Comparison of ENCODE assay signal across 9 mouse cellular contexts in the genomic region with DNA sequence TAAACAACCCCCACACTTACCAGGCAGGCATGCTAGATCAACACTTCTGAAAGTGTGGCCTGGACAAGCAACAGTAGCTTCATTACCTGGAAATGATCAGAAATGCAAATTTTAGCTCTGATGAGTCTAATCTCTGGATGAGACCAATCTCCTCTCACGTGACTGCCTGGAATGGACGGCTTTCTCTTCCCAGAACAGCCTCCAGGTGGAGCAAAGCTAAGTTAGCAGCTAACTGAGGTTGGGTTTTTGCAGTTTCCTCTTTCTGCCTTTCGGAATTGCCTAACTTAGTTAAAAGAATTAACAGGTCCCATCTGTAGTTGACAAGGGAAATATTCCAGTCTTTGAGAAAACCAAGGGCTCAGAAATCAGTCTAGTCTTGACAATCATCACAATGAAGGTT. TPM values are rescaled to one million over a fixed set of nuclear protein-coding genes. Genes with fewer than 3 reads are reported as not detected.
DNase-seq lines count a peak whose midpoint lies in the region; ATAC-seq and TF ChIP-seq lines count a peak whose summit lies in the region.
"Had no signal": no experiment of that assay in that cellular context is flagged by ENCODE, and none has a peak within 500 bp of the region (broad histone marks: within the 10 kb centered on the region; RNA-seq: fewer than 3 reads in every experiment).

No protein-coding gene starts in this region.

- peak; percentile 27 for TF ChIP-seq RAD21 in MEL (IDR thresholded peaks at IDR 0.05; ENCODE audit: low read depth, low read length)

- no peaks in the 10 kb centered on the region for H3K4me1 ChIP-seq in MEL (ENCODE audit: control insufficient read depth in 1 of 2, insufficient read depth in 2 of 2, low read length in 2 of 2)
- H3K4me1 ChIP-seq in hindbrain, embryonic 13.5 days (replicated peaks), result no peaks in the 10 kb centered on the region
- H3K4me1 ChIP-seq: limb, embryonic 12.5 days had no signal

- H3K4me2 ChIP-seq in hindbrain, embryonic 13.5 days, result no peak overlapping the region
- H3K4me2 ChIP-seq: limb, embryonic 12.5 days had no signal

- no peak overlapping the region for H3K4me3 ChIP-seq in MEL (ENCODE audit: control insufficient read depth in 1 of 2, insufficient read depth in 1 of 2, low read depth in 2 of 2, low read length in 2 of 2)
- no peak overlapping the region for H3K4me3 ChIP-seq in hindbrain, embryonic 13.5 days
- H3K4me3 ChIP-seq: limb, embryonic 12.5 days had no signal

- TF ChIP-seq CTCF in MEL (IDR thresholded peaks at IDR 0.05 in 2 of 3, conservative IDR thresholded peaks at IDR 0.05 in 1 of 3; ENCODE audit: control insufficient read depth in 1 of 3, insufficient read depth in 1 of 3, low read depth in 2 of 3, low read length in 3 of 3, poor library complexity in 1 of 3, severe bottlenecking in 1 of 3), result peak in 2 of 3 experiments; percentile 13 to 64; a peak in 2 of 6 replicates

- 46% methylated on average over 3 of the region's 3 CpGs for WGBS in hindbrain, embryonic 13.5 days

- H3K9me3 ChIP-seq in MEL (replicated peaks; ENCODE audit: insufficient read depth, low read length), result no peaks in the 10 kb centered on the region
- no peaks in the 10 kb centered on the region for H3K9me3 ChIP-seq in hindbrain, embryonic 13.5 days
- H3K9me3 ChIP-seq: limb, embryonic 12.5 days had no signal

- no peak overlapping the region for H3K9ac ChIP-seq in MEL (ENCODE audit: control insufficient read depth, low read depth, low read length, poor library complexity, severe bottlenecking)
- no peak overlapping the region for H3K9ac ChIP-seq in hindbrain, embryonic 13.5 days
- H3K9ac ChIP-seq: limb, embryonic 12.5 days had no signal

- TF ChIP-seq EP300 in MEL (IDR thresholded peaks at IDR 0.05; ENCODE audit: low read depth in 1 of 2, low read length in 2 of 2), result no peak

- no peak for ATAC-seq in hindbrain, embryonic 13.5 days (ENCODE audit: low FRiP score)

- H3K27me3 ChIP-seq in MEL (ENCODE audit: control insufficient read depth in 1 of 2, insufficient read depth in 2 of 2, low read length in 2 of 2), result no peaks in the 10 kb centered on the region
- peaks cover 11% of the 10 kb centered on the region; the same call in 1 of the 2 replicates for H3K27me3 ChIP-seq in hindbrain, embryonic 13.5 days
- H3K27me3 ChIP-seq: limb, embryonic 12.5 days had no signal

- TF ChIP-seq POLR2A in MEL (IDR thresholded peaks at IDR 0.05; ENCODE audit: control insufficient read depth in 1 of 2, insufficient read depth in 1 of 2, low read depth in 1 of 2, low read length in 2 of 2, poor library complexity in 1 of 2), result no peak

- H3K27ac ChIP-seq in MEL (ENCODE audit: control insufficient read depth, low read depth, low read length), result no peak overlapping the region
- H3K27ac ChIP-seq in hindbrain, embryonic 13.5 days, result no peak overlapping the region
- H3K27ac ChIP-seq: limb, embryonic 12.5 days had no signal

- DNase-seq in adrenal gland, postnatal 10 days, result peak; percentile 40
- DNase-seq in adrenal gland, adult 18-20 months (ENCODE audit: low spot score in 2 of 2), result no peak
- DNase-seq in layer of hippocampus, postnatal 10 days (ENCODE audit: low spot score in 2 of 2), result peak; percentile 21 to 29
- DNase-seq in layer of hippocampus, adult 9-10 months (ENCODE audit: low spot score), result no peak
- DNase-seq in MEL (ENCODE audit: low read depth, low spot score), result peak; percentile 10
- peak; percentile 31 for DNase-seq in lung, postnatal 25 days (ENCODE audit: low spot score)
- DNase-seq in T-cell, adult 2 months (ENCODE audit: low spot score), result no peak

- H3K36me3 ChIP-seq in MEL (ENCODE audit: control insufficient read depth in 1 of 2, insufficient read depth in 2 of 2, low read length in 2 of 2), result no peaks in the 10 kb centered on the region
- no peaks in the 10 kb centered on the region for H3K36me3 ChIP-seq in hindbrain, embryonic 13.5 days
- H3K36me3 ChIP-seq: limb, embryonic 12.5 days had no signal

- no peaks in the 10 kb centered on the region for H3K79me2 ChIP-seq in MEL (ENCODE audit: control insufficient read depth, insufficient read depth, low read length, poor library complexity)

TF ChIP-seq in MEL, 35 proteins besides CTCF, POLR2A, EP300 and RAD21:
- TF ChIP-seq GABPA (IDR thresholded peaks at IDR 0.05; ENCODE audit: low read depth, low read length) (no peak), HCFC1 (IDR thresholded peaks at IDR 0.05; ENCODE audit: low read depth, low read length) (no peak), ZC3H11A (IDR thresholded peaks at IDR 0.05; ENCODE audit: low read depth, low read length) (peak; percentile 45), TBP (IDR thresholded peaks at IDR 0.05; ENCODE audit: low read depth, low read length) (no peak), SMC3 (IDR thresholded peaks at IDR 0.05; ENCODE audit: low read depth, low read length) (peak; percentile 72), MAZ (IDR thresholded peaks at IDR 0.05; ENCODE audit: low read depth, low read length) (no peak), ZKSCAN1 (IDR thresholded peaks at IDR 0.05; ENCODE audit: low read depth, low read length) (no peak), MAX (IDR thresholded peaks at IDR 0.05; ENCODE audit: low read length) (no peak), MAFK (IDR thresholded peaks at IDR 0.05; ENCODE audit: borderline replicate concordance, low read depth, low read length) (no peak), USF2 (IDR thresholded peaks at IDR 0.05; ENCODE audit: borderline replicate concordance in 1 of 2, insufficient read depth in 1 of 2, low read depth in 1 of 2, low read length in 2 of 2) (no peak), GATA1 (IDR thresholded peaks at IDR 0.05; ENCODE audit: low read depth, low read length) (no peak), MXI1 (IDR thresholded peaks at IDR 0.05; ENCODE audit: low read depth, low read length) (no peak), CHD2 (IDR thresholded peaks at IDR 0.05; ENCODE audit: low read length) (no peak), NRF1 (IDR thresholded peaks at IDR 0.05; ENCODE audit: insufficient read depth, low read depth, low read length, poor library complexity, severe bottlenecking) (no peak), USF1 (IDR thresholded peaks at IDR 0.05; ENCODE audit: low read depth, low read length) (peak; percentile 76), BHLHE40 (IDR thresholded peaks at IDR 0.05; ENCODE audit: borderline replicate concordance, low read depth, low read length) (peak; percentile 74), E2F4 (IDR thresholded peaks at IDR 0.05; ENCODE audit: borderline replicate concordance, low read depth, low read length) (no peak)

RNA-seq across cellular contexts. Expression of a gene that starts 8.1 kb away (rescaled TPM):
- total RNA-seq in adrenal gland, postnatal 10 days (2021), result 1 to 10 TPM; 1.3 to 1.5 TPM
- total RNA-seq in adrenal gland, adult 18-20 months (2021), result 1 to 10 TPM; 1.2 to 1.3 TPM
- total RNA-seq in layer of hippocampus, postnatal 10 days (2021), result under 1 TPM; 0.21 to 0.38 TPM
- total RNA-seq in MEL (2012; rRNA removed), result not detected in 2 replicates
- polyA plus RNA-seq in MEL (2012; ENCODE audit: insufficient read depth in 1 of 2, insufficient read length in 2 of 2, low read depth in 1 of 2, low replicate concordance in 2 of 2, missing spikeins in 1 of 2), result not detected
- polyA plus RNA-seq in hindbrain, embryonic 13.5 days (2015; fragmentation: Nextera tagmentation; extraction: Ambion mirVana), result 0.71 and 0.74 TPM in 2 replicates

Comparison
In these comparisons a context has a peak if more than half of its experiments do, and no peak if none do; other contexts are left out.
1. DNase-seq: peak in adrenal gland, postnatal 10 days (single experiment), layer of hippocampus, postnatal 10 days (2 of 2), MEL (single experiment) and lung, postnatal 25 days (single experiment); none in adrenal gland, adult 18-20 months (0 of 2), layer of hippocampus, adult 9-10 months (single experiment) and T-cell, adult 2 months (single experiment).